Mouse (Mus musculus) T-helper 17 cell (primary cell): Measurements from ENCODE around the gene Rhbdf2.

ENCODE experiments used
- in situ Hi-C, 2 experiments: fragments of 300-600 bp; cut with MboI, MseI; formaldehyde crosslinking; loops; 1 replicate in 1 of 2; 2 replicates in 1 of 2; pipeline ENCODE4 v1.15.1; 2025; ENCODE audit warnings: high pct_unique_total_duplicates in 2 of 2

The Rhbdf2 gene

GRCm38 (mm10) chr11:116591621-116592020 is 35.2 kb downstream of the Rhbdf2 start:
- in situ Hi-C loops: loop anchor here in 1 of 2 experiments (5.0 kb wide), 1 partner anchor 36 kb away; the partner anchor contains the start of gene Rhbdf2

- in situ Hi-C loops: no loop called here
Observed at GRCm38 (mm10) chr11:116589574-116589973, 37.2 kb downstream of the Rhbdf2 start.

DNA sequence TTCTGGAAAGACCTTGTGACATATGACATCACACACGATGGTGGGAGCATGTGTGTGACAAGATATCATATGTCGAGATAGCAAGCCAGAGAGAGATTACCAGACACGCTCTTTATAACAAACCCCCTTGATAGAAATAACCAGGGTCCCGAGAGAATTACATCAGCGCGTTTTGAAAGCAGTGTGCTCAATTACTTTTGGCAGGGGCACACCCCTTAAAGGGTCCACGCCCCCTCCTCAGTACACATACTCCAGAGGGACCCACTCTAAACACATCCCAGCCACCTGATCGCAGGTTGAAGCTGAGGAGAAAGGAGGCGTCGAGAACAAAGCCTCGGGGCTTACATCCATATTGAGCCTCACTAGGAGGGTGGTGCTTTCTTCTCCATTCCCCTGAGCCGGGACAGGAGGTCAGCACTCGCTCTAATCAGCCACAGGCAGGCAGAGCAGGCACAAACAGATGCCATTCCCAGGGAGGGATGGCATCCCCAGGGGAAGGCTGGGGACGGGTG is 37.7 kb downstream of the Rhbdf2 start:
- in situ Hi-C loops: no loop called here

DNA sequence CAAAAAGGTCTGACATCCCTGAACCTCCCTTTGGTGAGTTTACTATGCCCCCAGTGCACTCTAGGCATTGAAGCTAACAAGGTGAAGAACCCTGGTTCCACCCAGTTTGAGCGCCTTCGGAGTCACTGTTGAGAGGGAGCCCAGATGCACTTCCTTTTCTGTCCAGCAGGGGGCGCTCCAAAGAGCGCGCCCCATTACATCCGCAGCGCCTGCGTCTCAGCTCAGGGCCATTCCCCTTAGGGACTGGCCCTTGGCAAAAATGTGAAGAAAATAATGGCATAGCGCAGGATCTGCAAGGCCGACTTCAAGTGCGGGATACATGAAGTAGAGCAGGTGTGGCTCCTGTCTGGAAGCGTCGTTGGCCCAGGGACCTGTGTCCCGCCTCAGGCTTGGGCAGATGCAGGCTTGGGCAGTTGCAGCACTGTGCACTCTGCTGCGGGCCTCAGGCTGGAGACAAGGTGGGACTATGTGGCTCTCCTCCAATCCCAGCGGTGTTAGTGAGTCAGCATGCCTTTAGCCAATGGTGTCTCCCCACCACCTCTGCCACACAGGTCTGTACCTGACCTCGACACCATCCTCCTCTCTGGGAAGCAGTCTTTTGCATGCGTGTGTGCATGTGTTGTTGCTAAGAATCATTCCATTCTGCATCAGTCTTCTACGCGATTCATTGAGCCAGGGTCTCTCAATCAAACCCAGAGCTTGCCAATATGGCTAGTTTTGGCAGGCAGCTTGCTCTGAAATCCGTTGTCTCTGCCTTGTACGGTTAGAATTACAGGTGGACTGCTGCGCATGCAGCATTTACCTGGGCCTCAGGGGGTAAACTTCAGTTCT is 39.8 kb downstream of the Rhbdf2 start:
- in situ Hi-C loops: no loop called here

GRCm38 (mm10) chr11:116586310-116586709 is 40.5 kb downstream of the Rhbdf2 start, which contains the start of gene Aanat:
Gene Aanat, plus strand, starts transcription at chr11:116586432.
- in situ Hi-C loops: no loop called here

- in situ Hi-C loops: no loop called here
Observed at GRCm38 (mm10) chr11:116585682-116586081, 41.1 kb downstream of the Rhbdf2 start.

- in situ Hi-C loops: no loop called here
Observed at GRCm38 (mm10) chr11:116581376-116581814, 45.4 kb downstream of the Rhbdf2 start, which contains the start of gene Ube2o. Gene Ube2o, minus strand, starts transcription at chr11:116581447.

DNA sequence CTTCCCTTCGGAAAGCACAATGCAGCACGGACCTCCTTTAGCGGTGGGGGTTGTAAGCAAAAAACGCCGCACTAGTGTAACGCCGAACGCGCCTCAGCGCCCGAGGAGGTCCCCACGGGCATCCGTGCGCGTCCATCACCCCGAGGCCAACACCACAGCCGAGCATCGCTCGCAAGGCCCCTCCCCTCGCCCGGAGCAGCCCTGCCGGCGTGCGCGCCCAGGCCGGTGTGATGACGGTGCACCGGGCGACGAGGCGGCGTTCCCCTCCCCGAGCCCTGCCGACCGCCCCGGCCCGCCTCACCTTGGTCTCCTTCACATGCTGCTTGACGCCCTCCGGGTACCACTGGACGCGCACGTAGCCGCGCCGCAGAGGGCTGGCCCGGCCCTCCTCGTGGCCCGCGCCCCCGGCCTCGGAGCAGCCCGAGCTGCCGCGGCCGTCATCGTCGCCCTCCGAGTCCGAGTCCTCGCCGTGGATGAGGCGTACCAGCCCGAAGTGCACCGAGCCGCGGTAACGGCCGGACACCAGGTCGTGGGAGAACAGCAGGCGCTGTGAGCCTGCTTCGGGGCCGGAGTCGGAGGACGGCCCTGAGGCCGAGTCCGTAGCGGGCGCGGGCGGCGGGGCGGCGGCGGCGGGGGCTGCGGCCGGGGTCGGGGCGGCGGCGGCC is 46.0 kb downstream of the Rhbdf2 start:
- in situ Hi-C loops: no loop called here

GRCm38 (mm10) chr11:116580031-116580652 is 46.7 kb downstream of the Rhbdf2 start:
- in situ Hi-C loops: no loop called here

GRCm38 (mm10) chr11:116579280-116579679 is 47.5 kb downstream of the Rhbdf2 start:
- in situ Hi-C loops: no loop called here

- in situ Hi-C loops: no loop called here
Observed at GRCm38 (mm10) chr11:116575396-116575795, 51.4 kb downstream of the Rhbdf2 start.

- in situ Hi-C loops: no loop called here
Observed at GRCm38 (mm10) chr11:116574982-116575381, 51.8 kb downstream of the Rhbdf2 start.

- in situ Hi-C loops: no loop called here
Observed at GRCm38 (mm10) chr11:116574486-116574885, 52.3 kb downstream of the Rhbdf2 start.

- in situ Hi-C loops: no loop called here
Observed at GRCm38 (mm10) chr11:116572756-116573543, 53.9 kb downstream of the Rhbdf2 start.

DNA sequence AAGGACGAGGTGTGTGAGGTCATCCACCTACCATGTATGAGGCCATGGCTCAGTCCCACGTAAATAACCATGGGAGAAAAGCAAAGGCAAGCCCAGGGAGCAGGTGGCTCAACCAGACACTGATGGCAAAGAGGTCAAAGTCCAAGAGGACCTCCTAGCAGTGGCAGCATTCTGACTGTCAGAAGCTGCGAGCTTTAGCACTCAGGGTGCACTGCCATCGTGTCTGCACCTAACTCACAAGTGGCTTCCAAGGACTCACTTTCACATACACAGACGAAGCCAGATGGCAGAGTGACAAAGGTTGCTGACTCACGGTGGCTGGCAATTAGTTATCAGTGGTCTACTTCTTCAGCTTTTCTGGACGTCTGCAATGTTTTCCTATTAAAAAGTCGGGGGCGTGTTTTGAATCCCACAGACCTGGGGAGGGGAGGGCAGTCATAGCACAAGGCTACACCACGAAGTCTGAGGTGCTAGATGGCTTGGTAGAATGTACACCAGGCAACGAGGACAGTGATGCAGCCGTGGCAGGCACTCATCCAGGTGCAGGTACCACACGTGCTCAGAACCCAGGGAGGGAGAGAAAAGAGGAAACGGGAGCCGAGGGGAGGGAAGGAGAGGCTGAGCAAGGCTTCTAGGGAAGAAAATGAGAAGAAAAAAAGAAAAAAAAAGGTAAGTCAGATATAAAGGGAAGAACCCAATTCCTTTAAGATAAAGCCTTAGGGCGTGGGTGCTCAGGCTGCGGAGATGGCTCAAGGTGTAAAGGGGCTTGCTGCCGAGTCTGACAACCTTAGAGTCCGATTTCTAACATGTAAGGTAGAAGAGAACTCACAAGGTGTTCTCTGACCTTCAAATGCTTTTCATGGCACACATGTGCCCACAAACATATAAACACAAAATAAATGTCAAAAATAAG is 54.8 kb downstream of the Rhbdf2 start:
- in situ Hi-C loops: no loop called here

DNA sequence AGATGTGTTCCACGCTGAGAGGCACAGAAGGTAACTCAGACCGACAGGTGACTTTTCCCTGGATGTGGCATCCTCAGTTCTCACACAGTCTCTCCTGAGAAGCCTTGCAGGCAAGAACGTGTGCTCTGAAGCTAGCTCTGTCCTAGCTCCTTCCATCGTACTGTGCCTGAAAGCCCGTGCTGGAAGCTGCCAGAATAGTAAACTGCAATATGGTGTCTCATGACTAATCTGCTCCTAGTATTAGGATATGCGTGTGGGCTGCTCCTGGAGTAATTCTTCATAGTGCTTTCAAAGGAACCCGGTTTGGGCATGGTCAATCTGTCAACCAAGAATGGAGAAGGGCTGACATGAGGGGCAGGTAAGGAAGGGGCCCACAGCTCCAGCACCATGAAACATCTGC is 56.0 kb downstream of the Rhbdf2 start:
- in situ Hi-C loops: no loop called here

DNA sequence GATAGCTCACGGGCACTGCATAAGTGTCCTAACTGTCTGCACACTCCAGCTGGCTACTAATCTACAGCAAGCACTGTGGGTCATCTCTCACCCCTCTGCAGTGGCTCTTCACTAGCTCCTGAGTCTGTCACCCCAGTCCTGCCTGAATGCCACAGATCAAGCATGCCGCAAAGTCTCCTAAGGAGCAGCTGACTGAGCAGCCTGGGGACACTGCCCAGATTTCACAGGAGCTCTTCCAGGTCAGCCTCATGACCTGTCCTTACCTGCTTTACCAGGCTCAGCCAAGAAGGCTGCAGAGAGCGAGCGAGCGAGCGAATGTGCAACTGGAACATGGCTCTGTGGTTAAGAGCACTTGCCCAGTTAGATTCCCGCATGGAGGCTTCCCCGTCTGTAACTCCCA is 59.3 kb downstream of the Rhbdf2 start:
- in situ Hi-C loops: no loop called here

DNA sequence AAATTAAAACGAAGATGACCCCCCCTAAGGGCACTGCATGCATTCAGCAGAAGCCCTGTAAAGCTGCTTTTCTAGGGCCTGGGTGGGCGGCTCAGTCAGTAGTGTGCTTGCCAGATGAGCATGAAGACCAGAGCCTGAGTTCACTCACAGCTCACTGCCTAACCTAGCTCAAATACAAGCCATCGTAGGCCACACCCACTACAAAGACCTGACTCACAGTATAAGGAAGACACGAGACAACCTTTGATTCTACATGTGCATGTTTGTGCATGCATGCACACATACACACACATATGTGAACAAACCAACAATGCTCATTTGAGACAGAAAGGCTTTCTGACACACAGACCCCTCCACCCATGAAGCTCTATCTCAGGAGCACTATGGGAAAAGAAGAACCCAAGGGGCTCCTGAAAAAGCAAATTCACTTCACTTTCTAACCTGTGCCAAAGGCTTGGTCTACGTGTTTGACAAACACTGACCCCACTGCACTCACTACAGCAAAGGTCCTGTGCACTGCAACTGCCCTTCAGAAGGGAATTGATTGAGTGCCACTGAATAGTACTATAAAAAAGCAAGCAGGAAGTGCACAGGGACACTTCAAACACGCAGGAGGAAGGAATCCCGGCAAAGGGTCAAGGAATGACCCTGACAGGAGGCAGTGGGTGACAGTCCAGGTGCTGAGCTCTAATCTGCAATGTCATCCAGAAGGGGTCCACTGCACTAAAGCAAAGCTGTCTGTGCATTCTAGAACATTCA is 61.4 kb downstream of the Rhbdf2 start:
- in situ Hi-C loops: no loop called here

DNA sequence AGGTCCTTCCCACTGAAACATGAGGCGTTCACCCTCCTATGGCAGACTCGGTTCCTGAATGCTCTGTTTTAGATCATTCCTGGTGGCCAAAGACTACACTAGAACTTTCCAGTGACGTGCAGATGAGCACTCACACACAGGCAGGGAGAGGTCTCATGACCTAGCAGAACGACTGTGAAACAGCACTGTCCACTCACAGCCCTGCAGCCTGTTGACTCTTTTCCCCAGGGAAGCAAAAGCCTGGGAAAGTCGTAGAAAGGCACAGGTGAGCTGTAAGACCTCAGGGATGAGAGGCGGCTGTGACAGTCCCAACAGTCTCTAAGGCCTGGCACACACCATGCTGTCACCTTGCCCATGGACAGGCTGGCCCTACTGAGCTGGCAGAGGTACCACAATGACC is 70.5 kb downstream of the Rhbdf2 start:
- in situ Hi-C loops: loop anchor here in 1 of 2 experiments (5.0 kb wide), 1 partner anchor 71 kb away; the partner anchor contains the start of gene Rhbdf2
